Mouse (Mus musculus): ENCODE results near the gene Cic. TPM values are rescaled to one million over a fixed set of nuclear protein-coding genes. Genes with fewer than 3 reads are reported as not detected.

Cic gene
- polyA plus RNA-seq, 1 experiment from 2014 or later = 33.3 TPM

- H3K4me3 ChIP-seq (replicated peaks) = no peak overlapping the region
- 74% methylated on average over 9 of the region's 9 CpGs for WGBS
These were observed 35.6 kb downstream of the Cic start for GRCm38 (mm10) chr7:25303003-25303684.

GRCm38 (mm10) chr7:25303685-25304006, 36.1 kb downstream of the Cic start:
- Histone ChIP-seq H3K4me3 (replicated peaks) (no peak overlapping the region), H3K27me3 (replicated peaks) (0 out of 2 replicates have a peak, but pooled peaks cover 10% of the 10 kb centered on the region), H3K9ac (replicated peaks) (no peak overlapping the region), H3K36me3 (0 out of 2 replicates have a peak, but pooled peaks cover 1% of the 10 kb centered on the region), H3K9me3 (replicated peaks) (no peaks in the 10 kb centered on the region), H3K27ac (replicated peaks) (no peak overlapping the region), H3K4me1 (peaks cover 28% of the 10 kb centered on the region), H3K4me2 (no peak overlapping the region)
- no peak for ATAC-seq (ENCODE audit: low FRiP score)
- 80% methylated on average over 3 of the region's 3 CpGs for WGBS

More at GRCm38 (mm10) chr7:25303003-25303684, 35.6 kb downstream of the Cic start:
- H3K4me2 ChIP-seq = no peak overlapping the region
- no peak overlapping the region for H3K9ac ChIP-seq (replicated peaks)
- 0 out of 2 replicates have a peak, but pooled peaks cover 8% of the 10 kb centered on the region for H3K27me3 ChIP-seq (replicated peaks)
- no peaks in the 10 kb centered on the region for H3K9me3 ChIP-seq (replicated peaks)
- H3K36me3 ChIP-seq = no peaks in the 10 kb centered on the region
- peaks cover 33% of the 10 kb centered on the region for H3K4me1 ChIP-seq
- no peak overlapping the region for H3K27ac ChIP-seq (replicated peaks)
- no peak for ATAC-seq (ENCODE audit: low FRiP score)

GRCm38 (mm10) chr7:25305481-25305880, 38.0 kb downstream of the Cic start:
- peak; percentile 10; the same call in 1 of the 2 replicates for ATAC-seq (ENCODE audit: low FRiP score)
- 0% methylated on average over 2 of the region's 2 CpGs for WGBS

GRCm38 (mm10) chr7:25305956-25306613, 38.6 kb downstream of the Cic start, which contains the start of gene Tmem145:
Gene Tmem145 (plus strand): TSS chr7:25306106.
- Histone ChIP-seq H3K4me2 (peak within 1 kb of the TSS; percentile 89), H3K9ac (replicated peaks) (peak within 1 kb of the TSS; percentile 93), H3K4me1 (peaks cover 26% of the 10 kb centered on the region), H3K27me3 (replicated peaks) (peaks cover 17% of the 10 kb centered on the region), H3K4me3 (replicated peaks) (peak within 1 kb of the TSS; percentile 86), H3K9me3 (replicated peaks) (no peaks in the 10 kb centered on the region), H3K27ac (replicated peaks) (peak within 1 kb of the TSS; percentile 90), H3K36me3 (0 out of 2 replicates have a peak, but pooled peaks cover 11% of the 10 kb centered on the region)
- under 1% methylated on average over 39 of the region's 47 CpGs for WGBS
- peak; percentile 76 for ATAC-seq (ENCODE audit: low FRiP score)

More at GRCm38 (mm10) chr7:25305481-25305880, 38.0 kb downstream of the Cic start:
- H3K4me3 ChIP-seq (replicated peaks) = peak overlapping the region; percentile 86
- peak overlapping the region; percentile 90 for H3K27ac ChIP-seq (replicated peaks)
- peak overlapping the region; percentile 93 for H3K9ac ChIP-seq (replicated peaks)
- peaks cover 26% of the 10 kb centered on the region for H3K4me1 ChIP-seq
- peak overlapping the region; percentile 89 for H3K4me2 ChIP-seq
- 0 out of 2 replicates have a peak, but pooled peaks cover 11% of the 10 kb centered on the region for H3K36me3 ChIP-seq
- 0 out of 2 replicates have a peak, but pooled peaks cover 13% of the 10 kb centered on the region for H3K27me3 ChIP-seq (replicated peaks)
- H3K9me3 ChIP-seq (replicated peaks) = no peaks in the 10 kb centered on the region

- Histone ChIP-seq H3K36me3 (peaks cover 14% of the 10 kb centered on the region; the same call in 1 of the 2 replicates), H3K27ac (replicated peaks) (peak overlapping the region; percentile 90), H3K9me3 (replicated peaks) (no peaks in the 10 kb centered on the region), H3K4me1 (peaks cover 23% of the 10 kb centered on the region), H3K4me2 (peak overlapping the region; percentile 89), H3K9ac (replicated peaks) (peak overlapping the region; percentile 93), H3K27me3 (replicated peaks) (peaks cover 22% of the 10 kb centered on the region), H3K4me3 (replicated peaks) (peak overlapping the region; percentile 86)
- WGBS = 48% methylated on average over 2 of the region's 2 CpGs
- ATAC-seq (ENCODE audit: low FRiP score) = peak; percentile 18
These were observed 39.1 kb downstream of the Cic start for GRCm38 (mm10) chr7:25306614-25306996.

GRCm38 (mm10) chr7:25308702-25309318, 41.3 kb downstream of the Cic start:
- ATAC-seq (ENCODE audit: low FRiP score) = no peak

GRCm38 (mm10) chr7:25309425-25309824, 41.9 kb downstream of the Cic start:
- H3K36me3 ChIP-seq = peaks cover 21% of the 10 kb centered on the region; the same call in 1 of the 2 replicates

More at GRCm38 (mm10) chr7:25308702-25309318, 41.3 kb downstream of the Cic start:
- no peak overlapping the region for H3K4me2 ChIP-seq
- no peak overlapping the region for H3K4me3 ChIP-seq (replicated peaks)
- no peak overlapping the region for H3K27ac ChIP-seq (replicated peaks)
- peaks cover 21% of the 10 kb centered on the region; the same call in 1 of the 2 replicates for H3K36me3 ChIP-seq
- peaks cover 44% of the 10 kb centered on the region for H3K27me3 ChIP-seq (replicated peaks)
- no peaks in the 10 kb centered on the region for H3K9me3 ChIP-seq (replicated peaks)
- peaks cover 23% of the 10 kb centered on the region for H3K4me1 ChIP-seq
- no peak overlapping the region for H3K9ac ChIP-seq (replicated peaks)
- 68% methylated on average over 17 of the region's 17 CpGs for WGBS

GRCm38 (mm10) chr7:25311193-25311592, 43.7 kb downstream of the Cic start:
- Histone ChIP-seq H3K9me3 (replicated peaks) (no peaks in the 10 kb centered on the region), H3K36me3 (peaks cover 21% of the 10 kb centered on the region; the same call in 1 of the 2 replicates), H3K4me1 (peaks cover 30% of the 10 kb centered on the region), H3K4me3 (replicated peaks) (no peak overlapping the region), H3K9ac (replicated peaks) (no peak overlapping the region), H3K4me2 (no peak overlapping the region), H3K27me3 (replicated peaks) (peaks cover 53% of the 10 kb centered on the region), H3K27ac (replicated peaks) (no peak overlapping the region)
- no peak for ATAC-seq (ENCODE audit: low FRiP score)
- 80% methylated on average over 11 of the region's 11 CpGs for WGBS

More at GRCm38 (mm10) chr7:25309425-25309824, 41.9 kb downstream of the Cic start:
- Histone ChIP-seq H3K4me1 (peaks cover 23% of the 10 kb centered on the region), H3K9ac (replicated peaks) (no peak overlapping the region), H3K27me3 (replicated peaks) (peaks cover 50% of the 10 kb centered on the region), H3K4me3 (replicated peaks) (no peak overlapping the region), H3K27ac (replicated peaks) (no peak overlapping the region), H3K4me2 (no peak overlapping the region), H3K9me3 (replicated peaks) (no peaks in the 10 kb centered on the region)
- WGBS = 90% methylated on average over 9 of the region's 9 CpGs
- ATAC-seq (ENCODE audit: low FRiP score) = no peak

- no peak overlapping the region for H3K4me2 ChIP-seq
- H3K4me1 ChIP-seq = peaks cover 29% of the 10 kb centered on the region
- WGBS = 63% methylated on average over 7 of the region's 7 CpGs
- no peaks in the 10 kb centered on the region for H3K9me3 ChIP-seq (replicated peaks)
- no peak overlapping the region for H3K27ac ChIP-seq (replicated peaks)
- peaks cover 43% of the 10 kb centered on the region for H3K27me3 ChIP-seq (replicated peaks)
- no peak for ATAC-seq (ENCODE audit: low FRiP score)
- H3K9ac ChIP-seq (replicated peaks) = no peak overlapping the region
- H3K36me3 ChIP-seq = peaks cover 21% of the 10 kb centered on the region; the same call in 1 of the 2 replicates
- H3K4me3 ChIP-seq (replicated peaks) = no peak overlapping the region
These were observed 45.8 kb downstream of the Cic start for GRCm38 (mm10) chr7:25313325-25313724.

- Histone ChIP-seq H3K36me3 (peaks cover 12% of the 10 kb centered on the region; the same call in 1 of the 2 replicates), H3K27me3 (replicated peaks) (peaks cover 39% of the 10 kb centered on the region), H3K4me2 (peak overlapping the region; percentile 64), H3K27ac (replicated peaks) (no peak overlapping the region), H3K9ac (replicated peaks) (peak overlapping the region; percentile 32; the same call in 1 of the 2 replicates), H3K4me1 (peaks cover 37% of the 10 kb centered on the region), H3K9me3 (replicated peaks) (no peaks in the 10 kb centered on the region), H3K4me3 (replicated peaks) (peak overlapping the region; percentile 32)
- ATAC-seq (ENCODE audit: low FRiP score) = no peak
- 4% methylated on average over 42 of the region's 51 CpGs for WGBS
These were observed 47.3 kb downstream of the Cic start for GRCm38 (mm10) chr7:25314606-25315305.
